Mouse (Mus musculus): Measurements from ENCODE around the gene Sdr39u1.

Gene Sdr39u1

GRCm38 (mm10) chr14:55884166-55884565, 15.9 kb downstream of the Sdr39u1 start, which contains the start of gene Cbln3:
Cbln3 (minus strand) TSS chr14:55884392.
- DNase-seq (ENCODE audit: low spot score in 2 of 2) = peak in 1 of 2 experiments; percentile 33

GRCm38 (mm10) chr14:55883663-55884062, 16.4 kb downstream of the Sdr39u1 start:
- DNase-seq (ENCODE audit: low spot score in 2 of 2) = no peak

GRCm38 (mm10) chr14:55883149-55883661, 16.9 kb downstream of the Sdr39u1 start:
- no peak for DNase-seq (ENCODE audit: low spot score in 2 of 2)

- peak; percentile 41 to 48 for DNase-seq (ENCODE audit: low spot score in 2 of 2)
Observed at GRCm38 (mm10) chr14:55882171-55882641, 17.9 kb downstream of the Sdr39u1 start.

- no peak for DNase-seq (ENCODE audit: low spot score in 2 of 2)
Observed at GRCm38 (mm10) chr14:55880982-55881381, 19.1 kb downstream of the Sdr39u1 start.

- peak; percentile 51 to 52 for DNase-seq (ENCODE audit: low spot score in 2 of 2)
Observed at GRCm38 (mm10) chr14:55879623-55880022, 20.5 kb downstream of the Sdr39u1 start.

- DNase-seq (ENCODE audit: low spot score in 2 of 2) = no peak
Observed at GRCm38 (mm10) chr14:55878316-55878940, 21.7 kb downstream of the Sdr39u1 start.

GRCm38 (mm10) chr14:55877469-55878315, 22.4 kb downstream of the Sdr39u1 start:
- DNase-seq (ENCODE audit: low spot score in 2 of 2) = no peak

GRCm38 (mm10) chr14:55873714-55874683, 26.1 kb downstream of the Sdr39u1 start:
- peak; percentile 55 to 65 for DNase-seq (ENCODE audit: low spot score in 2 of 2)

GRCm38 (mm10) chr14:55873242-55873713, 26.8 kb downstream of the Sdr39u1 start:
- no peak for DNase-seq (ENCODE audit: low spot score in 2 of 2)

GRCm38 (mm10) chr14:55872551-55872950, 27.5 kb downstream of the Sdr39u1 start:
- DNase-seq (ENCODE audit: low spot score in 2 of 2) = no peak

- no peak for DNase-seq (ENCODE audit: low spot score in 2 of 2)
Observed at GRCm38 (mm10) chr14:55872039-55872438, 28.1 kb downstream of the Sdr39u1 start.

GRCm38 (mm10) chr14:55869538-55869937, 30.6 kb downstream of the Sdr39u1 start:
- no peak for DNase-seq (ENCODE audit: low spot score in 2 of 2)

GRCm38 (mm10) chr14:55868230-55869026, 31.7 kb downstream of the Sdr39u1 start:
- DNase-seq (ENCODE audit: low spot score in 2 of 2) = no peak

GRCm38 (mm10) chr14:55866962-55867361, 33.1 kb downstream of the Sdr39u1 start:
- no peak for DNase-seq (ENCODE audit: low spot score in 2 of 2)

- peak in 1 of 2 experiments; percentile 65 for DNase-seq (ENCODE audit: low spot score in 2 of 2)
Observed at GRCm38 (mm10) chr14:55863773-55864172, 36.3 kb downstream of the Sdr39u1 start.

- DNase-seq (ENCODE audit: low spot score in 2 of 2) = no peak
Observed at GRCm38 (mm10) chr14:55862970-55863369, 37.1 kb downstream of the Sdr39u1 start.

GRCm38 (mm10) chr14:55862186-55862585, 37.9 kb downstream of the Sdr39u1 start:
- DNase-seq (ENCODE audit: low spot score in 2 of 2) = no peak

GRCm38 (mm10) chr14:55857588-55857987, 42.5 kb downstream of the Sdr39u1 start:
- no peak for DNase-seq (ENCODE audit: low spot score in 2 of 2)

- no peak for DNase-seq (ENCODE audit: low spot score in 2 of 2)
Observed at GRCm38 (mm10) chr14:55855101-55855561, 45.0 kb downstream of the Sdr39u1 start.

All from urinary bladder, adult 18-20 months (tissue).